ENCODE assay signal across 27 mouse cellular contexts in the genomic region with DNA sequence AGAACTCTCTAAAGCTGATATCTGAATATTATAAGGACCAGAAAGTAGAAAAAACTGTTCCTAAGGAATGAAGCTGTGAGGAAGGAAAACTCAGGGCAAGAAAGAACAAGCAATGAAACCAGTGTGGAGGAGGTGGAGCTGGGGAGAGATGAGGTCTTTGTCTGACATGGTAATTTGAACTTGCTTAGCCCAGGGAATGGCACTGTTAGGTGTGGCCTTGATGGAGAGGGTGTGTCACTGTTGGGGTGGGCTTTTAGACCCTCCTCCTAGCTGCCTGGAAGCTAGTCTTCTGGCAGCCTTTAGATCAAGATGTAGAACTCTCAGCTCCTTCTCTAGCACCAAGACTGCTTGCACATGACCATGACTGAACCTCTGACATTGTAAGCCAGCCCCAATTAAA. TPM values are rescaled to one million over a fixed set of nuclear protein-coding genes. Genes with fewer than 3 reads are reported as not detected.
DNase-seq lines count a peak whose midpoint lies in the region; ATAC-seq and TF ChIP-seq lines count a peak whose summit lies in the region.
"Had no signal": no experiment of that assay in that cellular context is flagged by ENCODE, and none has a peak within 500 bp of the region (broad histone marks: within the 10 kb centered on the region; RNA-seq: fewer than 3 reads in every experiment).

No protein-coding gene starts in this region.

- no peak for TF ChIP-seq EP300 in heart, adult 2 months (IDR thresholded peaks at IDR 0.05; ENCODE audit: insufficient read depth, low read depth, low read length)

- no peaks in the 10 kb centered on the region for H3K9me3 ChIP-seq in heart, embryonic 13.5 days
- no peaks in the 10 kb centered on the region for H3K9me3 ChIP-seq in E14TG2a.4 (ENCODE audit: low read length)
- no peaks in the 10 kb centered on the region for H3K9me3 ChIP-seq in liver, embryonic 15.5 days (replicated peaks)
- no peaks in the 10 kb centered on the region for H3K9me3 ChIP-seq in hindbrain, embryonic 16.5 days (ENCODE audit: control insufficient read depth, low read length)
- H3K9me3 ChIP-seq in hindbrain, embryonic 11.5 days (ENCODE audit: control insufficient read depth, low read length): no peaks in the 10 kb centered on the region
- H3K9me3 ChIP-seq: embryonic facial prominence, embryonic 12.5 days; forebrain, embryonic 10.5 days; forebrain, embryonic 15.5 days; heart, embryonic 15.5 days; hindbrain, embryonic 13.5 days; megakaryocyte, embryonic 14.5 days; midbrain, embryonic 13.5 days; stomach, embryonic 15.5 days had no signal

- H3K79me2 ChIP-seq in heart, adult 2 months (replicated peaks; ENCODE audit: control insufficient read depth, insufficient read depth, low read length): no peaks in the 10 kb centered on the region

- H3K36me3 ChIP-seq in heart, embryonic 13.5 days: no peaks in the 10 kb centered on the region
- H3K36me3 ChIP-seq in heart, adult 2 months (ENCODE audit: control insufficient read depth, insufficient read depth, low read length): peaks cover 9% of the 10 kb centered on the region
- H3K36me3 ChIP-seq in E14TG2a.4 (ENCODE audit: insufficient read depth, low read length): no peaks in the 10 kb centered on the region
- H3K36me3 ChIP-seq in liver, embryonic 15.5 days (replicated peaks): no peaks in the 10 kb centered on the region
- H3K36me3 ChIP-seq in hindbrain, embryonic 16.5 days (ENCODE audit: control insufficient read depth, insufficient read depth, low read length): no peaks in the 10 kb centered on the region
- H3K36me3 ChIP-seq in hindbrain, embryonic 11.5 days (ENCODE audit: control insufficient read depth, insufficient read depth, low read length): no peaks in the 10 kb centered on the region
- H3K36me3 ChIP-seq: embryonic facial prominence, embryonic 12.5 days; forebrain, embryonic 10.5 days; forebrain, embryonic 15.5 days; heart, embryonic 15.5 days; hindbrain, embryonic 13.5 days; midbrain, embryonic 13.5 days; stomach, embryonic 15.5 days had no signal

- no peak for ATAC-seq in heart, embryonic 13.5 days (ENCODE audit: extremely low read depth, insufficient number of reproducible peaks, low FRiP score, low TSS enrichment)
- ATAC-seq in liver, embryonic 15.5 days (ENCODE audit: insufficient read depth): no peak
- ATAC-seq in hindbrain, embryonic 16.5 days: no peak
- ATAC-seq in hindbrain, embryonic 11.5 days (ENCODE audit: low FRiP score): no peak
- ATAC-seq: forebrain, embryonic 15.5 days; intestine, postnatal 0 days; midbrain, embryonic 13.5 days had no signal

- intact Hi-C loops in heart, adult 2 months (cut with DNase I): loop anchor here (5.0 kb wide), 2 partner anchors 132 to 433 kb away; partner anchors contain the start of genes Mcm8, Pcna and Trmt6

- H3K27ac ChIP-seq in heart, embryonic 13.5 days (replicated peaks): peak overlapping the region; percentile 0; the same call in 1 of the 2 replicates
- H3K27ac ChIP-seq in heart, adult 2 months: no peak overlapping the region
- H3K27ac ChIP-seq in liver, embryonic 15.5 days (replicated peaks): peak overlapping the region; percentile 69
- H3K27ac ChIP-seq in hindbrain, embryonic 16.5 days (ENCODE audit: low read depth, low read length): no peak overlapping the region
- no peak overlapping the region for H3K27ac ChIP-seq in hindbrain, embryonic 11.5 days (ENCODE audit: low read depth, low read length)
- H3K27ac ChIP-seq: embryonic facial prominence, embryonic 12.5 days; forebrain, embryonic 10.5 days; forebrain, embryonic 15.5 days; heart, embryonic 15.5 days; hindbrain, embryonic 13.5 days; midbrain, embryonic 13.5 days; stomach, embryonic 15.5 days had no signal

- DNase-seq in heart, adult 2 months: no peak
- DNase-seq in ES-CJ7 (ENCODE audit: low read depth, low spot score): peak; percentile 83
- no peak for DNase-seq in hindbrain, embryonic 11.5 days (ENCODE audit: low spot score)
- DNase-seq: adrenal gland, adult 8-10 months; cerebellum, adult 9-11 months; embryo, embryonic 11 days; gastrocnemius, postnatal 25 days; heart, adult 11 months; heart, postnatal 36 days; kidney, adult 9 months; kidney, postnatal 14 days; lung, postnatal 36 days; retina, postnatal 1 day; right cerebral cortex, postnatal 14 days had no signal

- H3K4me3 ChIP-seq in heart, embryonic 13.5 days: no peak overlapping the region
- no peak overlapping the region for H3K4me3 ChIP-seq in heart, adult 2 months
- peak overlapping the region; percentile 37 for H3K4me3 ChIP-seq in E14TG2a.4 (replicated peaks; ENCODE audit: low read length)
- H3K4me3 ChIP-seq in liver, embryonic 15.5 days (replicated peaks): no peak overlapping the region
- no peak overlapping the region for H3K4me3 ChIP-seq in hindbrain, embryonic 16.5 days (ENCODE audit: low read length)
- no peak overlapping the region for H3K4me3 ChIP-seq in hindbrain, embryonic 11.5 days (ENCODE audit: low read depth, low read length)
- H3K4me3 ChIP-seq: embryonic facial prominence, embryonic 12.5 days; forebrain, embryonic 10.5 days; forebrain, embryonic 15.5 days; heart, embryonic 15.5 days; hindbrain, embryonic 13.5 days; megakaryocyte, embryonic 14.5 days; midbrain, embryonic 13.5 days; stomach, embryonic 15.5 days had no signal

- 0 out of 2 replicates have a peak, but pooled peaks cover 4% of the 10 kb centered on the region for H3K27me3 ChIP-seq in heart, embryonic 13.5 days (replicated peaks)
- H3K27me3 ChIP-seq in heart, adult 2 months (ENCODE audit: control insufficient read depth, insufficient read depth, low read length): no peaks in the 10 kb centered on the region
- H3K27me3 ChIP-seq in E14TG2a.4 (ENCODE audit: insufficient read depth, low read length): no peaks in the 10 kb centered on the region
- H3K27me3 ChIP-seq in liver, embryonic 15.5 days: no peaks in the 10 kb centered on the region
- H3K27me3 ChIP-seq in hindbrain, embryonic 16.5 days (replicated peaks; ENCODE audit: control insufficient read depth, insufficient read depth, low read length): no peaks in the 10 kb centered on the region; the same call in 1 of the 2 replicates
- no peaks in the 10 kb centered on the region for H3K27me3 ChIP-seq in hindbrain, embryonic 11.5 days (ENCODE audit: control insufficient read depth, insufficient read depth, low read length)
- H3K27me3 ChIP-seq: embryonic facial prominence, embryonic 12.5 days; forebrain, embryonic 15.5 days; heart, embryonic 15.5 days; megakaryocyte, embryonic 14.5 days; midbrain, embryonic 13.5 days; stomach, embryonic 15.5 days had no signal

- H3K4me1 ChIP-seq in heart, embryonic 13.5 days: peaks cover 29% of the 10 kb centered on the region
- peaks cover 3% of the 10 kb centered on the region for H3K4me1 ChIP-seq in heart, adult 2 months (ENCODE audit: control insufficient read depth, insufficient read depth, low read length)
- H3K4me1 ChIP-seq in E14TG2a.4 (replicated peaks; ENCODE audit: low read depth, low read length): peaks cover 56% of the 10 kb centered on the region
- peaks cover 52% of the 10 kb centered on the region for H3K4me1 ChIP-seq in liver, embryonic 15.5 days (replicated peaks)
- H3K4me1 ChIP-seq in hindbrain, embryonic 16.5 days (ENCODE audit: control insufficient read depth, insufficient read depth, low read depth, low read length): peaks cover 3% of the 10 kb centered on the region
- no peaks in the 10 kb centered on the region for H3K4me1 ChIP-seq in hindbrain, embryonic 11.5 days (replicated peaks; ENCODE audit: control insufficient read depth, insufficient read depth, low read length)

- TF ChIP-seq CTCF in heart, adult 2 months (IDR thresholded peaks at IDR 0.05): no peak
- TF ChIP-seq CTCF in E14TG2a.4 (conservative IDR thresholded peaks at IDR 0.05; ENCODE audit: low read length): no peak

- no peak overlapping the region for H3K9ac ChIP-seq in heart, embryonic 13.5 days
- no peak overlapping the region for H3K9ac ChIP-seq in heart, adult 2 months (ENCODE audit: low read depth, low read length)
- no peak overlapping the region for H3K9ac ChIP-seq in liver, embryonic 15.5 days
- no peak overlapping the region for H3K9ac ChIP-seq in hindbrain, embryonic 16.5 days (ENCODE audit: low read depth, low read length)
- no peak overlapping the region for H3K9ac ChIP-seq in hindbrain, embryonic 11.5 days (ENCODE audit: low read depth, low read length)
- H3K9ac ChIP-seq: embryonic facial prominence, embryonic 12.5 days; forebrain, embryonic 15.5 days; heart, embryonic 15.5 days; hindbrain, embryonic 13.5 days; midbrain, embryonic 13.5 days; stomach, embryonic 15.5 days had no signal

- no peak overlapping the region for H3K4me2 ChIP-seq in heart, embryonic 13.5 days
- H3K4me2 ChIP-seq in liver, embryonic 15.5 days: peak overlapping the region; percentile 11
- no peak overlapping the region for H3K4me2 ChIP-seq in hindbrain, embryonic 16.5 days (ENCODE audit: low read length)
- H3K4me2 ChIP-seq in hindbrain, embryonic 11.5 days (replicated peaks; ENCODE audit: low read depth, low read length): no peak overlapping the region
- H3K4me2 ChIP-seq: embryonic facial prominence, embryonic 12.5 days; forebrain, embryonic 15.5 days; heart, embryonic 15.5 days; hindbrain, embryonic 13.5 days; midbrain, embryonic 13.5 days; stomach, embryonic 15.5 days had no signal

- TF ChIP-seq POLR2A in heart, adult 2 months (IDR thresholded peaks at IDR 0.05; ENCODE audit: insufficient read depth, low read depth, low read length): no peak

RNA-seq across cellular contexts. Expression of gene Shld1, which starts 1.7 kb away (rescaled TPM):
- polyA plus RNA-seq in heart, embryonic 13.5 days (2015; fragmentation: Nextera tagmentation; extraction: Ambion mirVana): 13.4 and 14.9 TPM in 2 replicates
- 10 to 100 TPM; 34.8 to 57.6 TPM for total RNA-seq in heart, adult 2 months (2021)
- polyA plus RNA-seq in heart, adult 2 months (2012; rRNA removed): 37.8 and 50.5 TPM in 2 replicates
- polyA plus RNA-seq in liver, embryonic 15.5 days (2015; fragmentation: Nextera tagmentation; extraction: Ambion mirVana): 10.5 TPM in 2 replicates
- 21.3 and 23.5 TPM in 2 replicates for polyA plus RNA-seq in hindbrain, embryonic 16.5 days (2015; fragmentation: Nextera tagmentation; extraction: Ambion mirVana)
- polyA plus RNA-seq in hindbrain, embryonic 11.5 days (2014; fragmentation: Nextera tagmentation; extraction: Ambion mirVana): 18.0 and 20.0 TPM in 2 replicates

Comparison
In these comparisons a context has a peak if more than half of its experiments do, and no peak if none do; other contexts are left out.
1. H3K27ac ChIP-seq: peak in heart, embryonic 13.5 days (single experiment) and liver, embryonic 15.5 days (single experiment); none in heart, adult 2 months (single experiment), hindbrain, embryonic 16.5 days (single experiment) and hindbrain, embryonic 11.5 days (single experiment).